ENCODE assay signal across 11 mouse cellular contexts in genomic region chr17:12047523-12047922, GRCm38 (mm10).
"Had no signal": no experiment of that assay in that cellular context is flagged by ENCODE, and none has a peak within 500 bp of the region (broad histone marks: within the 10 kb centered on the region; RNA-seq: fewer than 3 reads in every experiment).

No protein-coding gene starts in this region.

- ATAC-seq: liver, embryonic 12.5 days; midbrain, embryonic 16.5 days had no signal

- DNase-seq: kidney, postnatal 14 days; lung, embryonic 14.5 days; lung, postnatal 10 days; lung, postnatal 4 days; thymus, adult 2 months; thymus, postnatal 25 days had no signal

- H3K27me3 ChIP-seq: limb, embryonic 15.5 days had no signal

- H3K36me3 ChIP-seq: limb, embryonic 15.5 days; liver, embryonic 12.5 days; midbrain, embryonic 12.5 days had no signal

- H3K9me3 ChIP-seq: limb, embryonic 15.5 days; liver, embryonic 12.5 days; midbrain, embryonic 12.5 days had no signal

- H3K27ac ChIP-seq: liver, embryonic 12.5 days; midbrain, embryonic 12.5 days; stomach, postnatal 0 days had no signal

- H3K4me3 ChIP-seq: limb, embryonic 15.5 days; liver, embryonic 12.5 days; midbrain, embryonic 12.5 days had no signal
